Mouse (Mus musculus) kidney, postnatal 0 days (tissue): ENCODE data around the gene Sars2. TPM values are rescaled to one million over a fixed set of nuclear protein-coding genes. Genes with fewer than 3 reads are reported as not detected.

ENCODE experiments used
- ATAC-seq: fragments of 200-750 bp; cut with Nextera tagmentation; replicated peaks from 2 replicates; pipeline ENCODE4 v1.8.0; 2017; ENCODE audit warnings: low read depth, moderate number of reproducible peaks, moderate TSS enrichment, moderate library complexity; ENCODE audit not compliant: low FRiP score
- DNase-seq: peaks from one replicate; pipeline ENCODE4 v3.0.0-alpha.2; 2016; ENCODE audit warnings: low spot score
- H3K27ac ChIP-seq: fragments of 300-500 bp; sonication (generic); 2 replicates; pipeline ENCODE4 v1.5.1; 2014; ENCODE audit warnings: mild to moderate bottlenecking
- H3K27me3 ChIP-seq: fragments of 300-500 bp; sonication (generic); 2 replicates; pipeline ENCODE4 v1.6.1; 2014; ENCODE audit warnings: low read length, mixed read lengths; ENCODE audit not compliant: insufficient read depth
- H3K36me3 ChIP-seq: fragments of 300-500 bp; sonication (generic); 2 replicates; pipeline ENCODE4 v1.6.1; 2014; ENCODE audit warnings: low read length, mixed read lengths; ENCODE audit not compliant: insufficient read depth
- H3K4me1 ChIP-seq: fragments of 300-500 bp; sonication (generic); replicated peaks from 2 replicates; pipeline ENCODE4 v1.6.1; 2014; ENCODE audit warnings: antibody characterized with exemption, low read length, mixed read lengths; ENCODE audit not compliant: insufficient read depth
- H3K4me2 ChIP-seq: fragments of 300-500 bp; sonication (generic); 2 replicates; pipeline ENCODE4 v1.6.1; 2014; ENCODE audit warnings: mild to moderate bottlenecking, low read length, moderate library complexity, mixed read lengths
- H3K4me3 ChIP-seq: fragments of 300-500 bp; sonication (generic); replicated peaks from 2 replicates; pipeline ENCODE4 v1.5.1; 2014; ENCODE audit warnings: low read depth, low read length
- H3K9ac ChIP-seq: fragments of 300-500 bp; sonication (generic); 2 replicates; pipeline ENCODE4 v1.6.1; 2014; ENCODE audit warnings: low read depth, low read length
- H3K9me3 ChIP-seq: fragments of 300-500 bp; sonication (generic); replicated peaks from 2 replicates; pipeline ENCODE4 v1.6.1; 2016; ENCODE audit warnings: low read length, inconsistent platforms, mixed read lengths
- CTCF ChIP-seq: IDR thresholded peaks from 2 replicates; pipeline ENCODE4 v1.5.1; 2016; ENCODE audit warnings: antibody characterized with exemption, low read depth, mild to moderate bottlenecking, moderate library complexity
- WGBS: fragments of 180-500 bp; shearing (Covaris S2); extraction: QIAGEN DNeasy Blood & Tissue Kit; methylation state at CpG from one replicate; pipeline ENCODE4 v1.1.7; 2014; 5-methylcytosine and 5-hydroxymethylcytosine counted together
- polyA plus RNA-seq: library from polyadenylated mRNA; unstranded; fragments of >200 nt; fragmentation: Nextera tagmentation; extraction: Ambion mirVana; gene quantifications from 2 replicates; pipeline ENCODE4 v1.2.1, GENCODE M21; 2015

Gene Sars2
- polyA plus RNA-seq: 20.2 and 21.5 TPM in 2 replicates

DNA sequence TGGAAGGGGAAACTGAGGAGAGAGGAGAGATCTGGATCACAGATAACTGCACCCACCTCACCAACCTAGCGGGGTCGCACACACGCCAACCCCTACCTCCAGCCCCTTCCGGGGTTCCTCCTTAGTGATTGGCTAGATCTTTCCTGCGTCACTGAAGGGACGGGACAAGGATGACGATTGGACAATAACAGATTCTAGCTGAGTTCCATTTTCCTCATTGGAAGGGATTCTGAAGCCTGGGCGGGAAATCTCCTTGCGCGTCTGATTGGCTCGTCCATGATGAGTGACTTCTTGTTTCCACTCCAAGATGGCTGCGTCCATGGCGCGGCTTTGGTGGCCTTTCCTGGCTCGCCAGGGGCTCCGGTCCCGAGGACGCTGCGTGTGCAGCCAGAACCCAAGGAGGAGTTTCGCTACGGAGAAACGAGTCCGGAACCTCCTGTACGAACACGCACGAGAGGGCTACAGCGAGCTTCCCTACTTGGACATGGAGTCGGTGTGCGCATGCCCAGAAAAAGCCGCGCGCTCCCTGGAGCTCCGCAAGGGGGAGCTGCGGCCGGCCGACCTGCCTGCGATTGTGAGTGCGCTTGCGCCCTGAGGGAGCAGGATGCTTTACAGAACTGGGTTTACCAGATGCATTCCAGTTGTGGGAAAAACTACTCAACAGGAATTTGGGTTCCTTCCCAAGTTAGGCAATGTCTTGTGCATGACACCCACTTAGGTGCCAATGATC, at the start of gene Sars2, which contains the start of gene Mrps12:
Sars2 (plus strand) TSS at position 284 of the 730 bp plus-strand sequence.
Mrps12 (minus strand) TSS at position 112 of the 730 bp plus-strand sequence.
- Histone ChIP-seq H3K4me3 (peak within 1 kb of the TSS; percentile 74), H3K36me3 (peaks cover 13% of the 10 kb centered on the region; the same call in 1 of the 2 replicates), H3K4me2 (peak within 1 kb of the TSS; percentile 82), H3K4me1 (0 out of 2 replicates have a peak, but pooled peaks cover 3% of the 10 kb centered on the region), H3K27me3 (no peaks in the 10 kb centered on the region), H3K9ac (peak within 1 kb of the TSS; percentile 74), H3K9me3 (no peaks in the 10 kb centered on the region), H3K27ac (peak within 1 kb of the TSS; percentile 85)
- DNase-seq (peak; percentile 100), ATAC-seq (peak; percentile 97)
- peak; percentile 94 for TF ChIP-seq CTCF
- under 1% methylated on average over 39 of the region's 39 CpGs for WGBS

DNA sequence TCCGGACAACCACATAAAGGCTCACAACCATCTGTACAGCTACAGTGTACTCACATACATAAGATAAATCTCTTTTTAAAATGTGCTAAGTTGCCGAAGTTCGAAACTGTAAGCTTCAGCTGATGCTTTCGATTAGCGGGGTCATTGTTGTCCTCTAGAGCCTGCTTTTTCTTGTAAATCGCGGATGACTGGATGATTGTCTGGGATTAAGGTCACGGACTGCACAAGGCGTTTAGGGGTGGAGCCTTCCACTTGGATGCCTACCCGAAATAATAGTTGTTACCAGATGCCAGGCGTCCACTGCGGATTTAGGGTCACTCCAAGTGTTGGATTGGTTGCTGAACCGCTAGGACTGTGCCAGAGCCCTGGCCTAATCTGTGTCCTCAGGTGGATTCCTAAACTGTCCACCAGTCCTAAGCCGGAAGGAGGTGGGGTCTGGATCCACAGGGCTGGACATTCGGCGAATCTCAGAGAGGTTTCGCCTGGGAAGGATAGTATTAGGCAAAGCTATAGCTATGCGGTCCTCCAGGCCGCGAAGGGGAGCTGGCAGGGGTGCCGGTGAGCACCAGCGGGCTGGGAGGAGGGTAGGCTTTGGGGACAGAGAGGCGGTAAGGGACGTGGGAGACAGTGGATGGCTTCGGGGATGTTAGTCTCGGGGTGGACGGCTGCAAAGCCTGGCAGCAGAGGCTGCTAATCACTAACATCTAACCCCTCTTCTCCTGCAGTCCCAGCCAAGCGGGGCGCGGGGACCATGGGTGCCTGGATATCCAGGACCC, 49.1 kb upstream of the Sars2 start, which contains the start of gene Fbxo27:
Fbxo27 (plus strand) TSS at position 305 of the 776 bp plus-strand sequence.
- Histone ChIP-seq H3K4me2 (peak within 1 kb of the TSS; percentile 88), H3K4me1 (no peaks in the 10 kb centered on the region), H3K27me3 (no peaks in the 10 kb centered on the region), H3K27ac (peak within 1 kb of the TSS; percentile 34; the same call in 1 of the 2 replicates), H3K4me3 (peak within 1 kb of the TSS; percentile 46), H3K9me3 (no peaks in the 10 kb centered on the region), H3K9ac (peak within 1 kb of the TSS; percentile 56), H3K36me3 (no peaks in the 10 kb centered on the region)
- DNase-seq (peak; percentile 13), ATAC-seq (no peak; the same call in 1 of the 2 replicates)
- no peak for TF ChIP-seq CTCF
- 41% methylated on average over 30 of the region's 30 CpGs for WGBS

DNA sequence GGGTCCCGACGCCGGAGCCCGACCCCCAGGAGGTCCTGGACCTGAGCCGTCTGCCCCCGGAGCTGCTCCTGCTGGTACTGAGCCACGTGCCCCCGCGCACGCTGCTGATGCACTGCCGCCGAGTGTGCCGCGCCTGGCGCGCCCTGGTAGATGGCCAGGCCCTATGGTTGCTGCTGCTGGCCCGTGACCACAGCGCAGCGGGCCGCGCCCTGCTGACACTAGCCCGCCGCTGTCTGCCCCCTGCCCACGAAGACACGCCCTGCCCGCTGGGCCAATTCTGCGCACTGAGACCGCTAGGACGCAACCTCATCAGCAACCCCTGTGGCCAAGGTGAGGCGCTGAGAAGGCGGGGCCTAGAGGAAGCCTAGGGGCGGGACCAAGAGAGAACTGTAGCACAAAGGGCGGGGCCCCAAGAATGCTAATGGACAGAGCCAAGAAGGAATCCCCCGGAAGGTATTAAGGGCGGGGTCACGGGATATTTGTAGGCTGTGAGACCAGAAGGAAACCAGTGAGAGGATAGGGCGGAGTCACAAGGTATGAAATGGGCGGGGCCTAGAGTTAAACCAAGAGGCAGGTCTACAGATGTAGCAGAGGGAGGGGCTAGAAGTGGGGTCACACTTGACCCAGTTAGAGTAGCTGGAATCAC, 48.3 kb upstream of the Sars2 start:
- ATAC-seq: peak; percentile 92
- Histone ChIP-seq H3K4me2 (peak overlapping the region; percentile 88), H3K27ac (peak overlapping the region; percentile 34; the same call in 1 of the 2 replicates), H3K9ac (peak overlapping the region; percentile 56), H3K36me3 (no peaks in the 10 kb centered on the region), H3K4me1 (no peaks in the 10 kb centered on the region), H3K4me3 (peak overlapping the region; percentile 46), H3K27me3 (no peaks in the 10 kb centered on the region), H3K9me3 (no peaks in the 10 kb centered on the region)
- 1% methylated on average over 38 of the region's 38 CpGs for whole genome bisulfite sequencing
- TF ChIP-seq CTCF: 0 out of 2 replicates have a peak, but pooled peaks have one; percentile 8
- peak; percentile 91 for DNase-seq

GRCm38 (mm10) chr7:28694423-28694822, 47.4 kb upstream of the Sars2 start:
- H3K9ac ChIP-seq: no peak overlapping the region
- peak; percentile 41 for DNase-seq
- H3K4me1 ChIP-seq: no peaks in the 10 kb centered on the region
- H3K4me2 ChIP-seq: peak overlapping the region; percentile 88; the same call in 1 of the 2 replicates
- no peak overlapping the region for H3K27ac ChIP-seq
- H3K9me3 ChIP-seq: no peaks in the 10 kb centered on the region
- no peak overlapping the region for H3K4me3 ChIP-seq
- H3K27me3 ChIP-seq: no peaks in the 10 kb centered on the region
- WGBS: 8% methylated on average over 14 of the region's 14 CpGs
- no peak for ATAC-seq
- H3K36me3 ChIP-seq: no peaks in the 10 kb centered on the region
- TF ChIP-seq CTCF: no peak

- DNase-seq: no peak
- no peak overlapping the region for H3K4me3 ChIP-seq
- ATAC-seq: no peak
- H3K36me3 ChIP-seq: no peaks in the 10 kb centered on the region
- no peak for TF ChIP-seq CTCF
- no peak overlapping the region for H3K9ac ChIP-seq
- no peaks in the 10 kb centered on the region for H3K4me1 ChIP-seq
- H3K27me3 ChIP-seq: no peaks in the 10 kb centered on the region
- 53% methylated on average over 8 of the region's 8 CpGs for WGBS
- H3K4me2 ChIP-seq: no peak overlapping the region
- H3K27ac ChIP-seq: no peak overlapping the region
- H3K9me3 ChIP-seq: no peaks in the 10 kb centered on the region
Observed at GRCm38 (mm10) chr7:28694966-28695511, 46.8 kb upstream of the Sars2 start.
